Mouse (Mus musculus): Measurements from ENCODE around the gene Fry.

Gene Fry

GRCm38 (mm10) chr5:150464721-150465120, 346.3 kb downstream of the Fry start:
- 55% methylated on average over 3 of the region's 3 CpGs for WGBS

DNA sequence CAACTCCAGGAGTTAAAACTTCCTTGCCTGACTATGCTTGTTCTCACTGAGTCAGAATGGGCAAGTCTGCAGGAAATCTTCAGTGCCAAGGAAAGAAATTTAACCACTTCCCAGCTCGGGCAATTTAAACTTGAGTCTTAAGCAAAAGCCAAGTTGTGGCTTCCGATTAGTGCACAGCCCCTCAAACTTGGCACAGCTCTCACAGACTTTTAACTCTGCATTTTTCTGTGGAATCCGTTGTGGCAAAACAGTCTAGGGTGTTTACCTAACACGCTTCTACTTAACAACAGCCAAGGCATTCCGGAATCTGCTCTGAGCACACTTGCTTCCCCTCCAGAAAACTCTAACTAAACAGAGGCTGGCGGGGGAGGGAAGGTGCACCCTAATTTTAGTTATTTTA, 346.8 kb downstream of the Fry start:
- WGBS: 46% methylated on average over 6 of the region's 6 CpGs

GRCm38 (mm10) chr5:150466132-150466531, 347.7 kb downstream of the Fry start:
- WGBS: 39% methylated on average over 12 of the region's 12 CpGs

- 70% methylated on average over 6 of the region's 6 CpGs for WGBS
Measured at GRCm38 (mm10) chr5:150468431-150468830, 350.0 kb downstream of the Fry start.

GRCm38 (mm10) chr5:150477364-150477763, 358.9 kb downstream of the Fry start:
- 82% methylated on average over 4 of the region's 4 CpGs for WGBS

DNA sequence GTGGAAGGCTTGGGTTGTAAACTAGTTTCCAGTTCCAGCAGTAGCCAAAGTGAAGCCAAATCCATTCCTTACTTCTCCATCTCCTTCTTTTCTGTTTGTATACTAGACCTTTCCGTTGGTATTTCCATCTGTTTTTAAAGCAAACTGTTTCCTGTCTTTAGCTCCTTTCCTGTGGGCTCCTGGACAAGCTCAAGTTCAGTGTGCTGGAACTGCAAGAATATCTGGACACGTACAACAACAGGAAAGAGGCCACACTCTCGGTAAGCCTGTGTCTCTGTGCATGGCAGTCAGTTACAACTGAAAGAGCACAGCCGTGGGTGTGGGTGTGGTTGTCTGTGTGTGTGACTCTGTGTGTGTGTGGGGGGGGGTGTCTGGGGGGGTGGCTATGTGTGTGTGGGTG, 360.2 kb downstream of the Fry start:
- 58% methylated on average over 4 of the region's 4 CpGs for WGBS

DNA sequence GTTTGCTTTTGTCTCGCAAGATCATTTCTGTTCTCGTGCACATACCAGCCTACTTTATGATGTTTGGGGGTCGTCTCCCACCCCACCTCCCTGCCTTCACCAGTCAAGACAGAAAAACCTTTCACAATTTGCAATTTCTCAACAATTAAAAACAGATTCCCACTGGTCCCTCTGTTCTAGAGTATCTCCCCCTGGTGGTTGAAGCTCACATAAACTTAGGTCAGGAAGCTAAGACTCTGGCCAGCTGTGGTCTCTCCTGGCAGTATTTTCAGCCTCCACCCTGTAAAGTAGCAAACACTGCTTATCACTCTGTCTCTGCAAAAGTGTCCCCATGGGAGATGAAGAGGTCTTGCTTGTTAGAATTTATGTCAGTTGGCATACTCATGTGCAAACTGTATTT, 366.8 kb downstream of the Fry start:
- 69% methylated on average over 3 of the region's 3 CpGs for WGBS

DNA sequence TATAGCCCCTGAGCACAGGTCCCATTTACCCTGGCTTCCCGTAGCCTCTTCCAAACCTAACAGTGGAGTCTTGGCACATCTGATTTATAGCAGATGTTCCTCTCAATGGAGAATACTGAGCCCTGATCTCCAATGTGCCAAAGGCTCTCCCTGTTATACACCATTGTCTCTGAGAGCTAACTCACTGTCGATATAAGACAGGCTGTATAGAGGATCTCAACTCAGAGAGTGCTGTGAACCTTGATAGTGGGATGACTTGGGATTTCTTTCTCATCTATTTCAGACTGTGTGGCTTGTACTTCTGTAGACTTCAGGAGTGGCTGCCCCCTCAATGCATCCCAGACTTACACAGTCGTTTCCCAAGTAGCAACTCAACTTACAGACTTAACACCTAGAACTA, 371.8 kb downstream of the Fry start:
- 62% methylated on average over 3 of the region's 3 CpGs for WGBS

DNA sequence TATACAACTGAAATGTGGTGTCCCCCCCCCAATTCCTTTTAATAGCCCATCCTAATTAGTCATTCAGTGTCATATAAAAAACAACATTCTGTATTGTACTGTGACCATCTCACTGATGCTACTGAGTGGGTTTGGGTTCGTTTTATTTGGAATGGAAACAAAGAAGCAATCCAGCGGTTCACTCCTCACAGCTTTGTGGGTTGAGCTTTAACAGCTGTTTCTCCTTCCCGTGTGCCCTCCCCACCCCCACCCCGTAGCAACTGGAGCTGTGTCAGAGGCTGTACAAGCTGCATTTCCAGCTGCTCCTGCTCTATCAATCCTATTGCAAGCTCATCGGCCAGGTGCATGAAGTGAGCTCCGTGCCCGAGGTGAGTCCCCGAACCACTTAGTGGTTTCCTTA, 372.4 kb downstream of the Fry start:
- WGBS: 71% methylated on average over 8 of the region's 8 CpGs

- 94% methylated on average over 4 of the region's 4 CpGs for WGBS
Measured at GRCm38 (mm10) chr5:150491573-150492173, 373.2 kb downstream of the Fry start.

DNA sequence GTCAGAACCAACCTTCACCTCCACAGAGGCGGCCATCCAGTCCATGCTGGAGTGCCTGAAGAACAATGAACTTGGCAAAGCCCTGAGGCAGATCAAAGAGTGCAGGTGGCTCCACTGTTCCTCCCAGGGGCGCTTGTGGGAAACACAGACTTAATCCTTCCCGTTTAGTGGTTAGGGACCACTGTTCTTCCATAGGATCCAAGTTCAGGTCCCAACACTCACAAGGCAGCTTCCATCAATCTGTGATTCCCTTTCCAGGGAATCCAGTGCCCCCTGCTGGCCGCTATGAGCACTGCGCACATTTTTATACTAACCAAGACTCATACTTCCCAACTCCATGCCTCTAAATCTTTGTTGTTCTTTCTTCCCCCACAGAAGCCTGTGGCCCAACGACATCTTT, 377.3 kb downstream of the Fry start:
- 45% methylated on average over 6 of the region's 6 CpGs for WGBS

DNA sequence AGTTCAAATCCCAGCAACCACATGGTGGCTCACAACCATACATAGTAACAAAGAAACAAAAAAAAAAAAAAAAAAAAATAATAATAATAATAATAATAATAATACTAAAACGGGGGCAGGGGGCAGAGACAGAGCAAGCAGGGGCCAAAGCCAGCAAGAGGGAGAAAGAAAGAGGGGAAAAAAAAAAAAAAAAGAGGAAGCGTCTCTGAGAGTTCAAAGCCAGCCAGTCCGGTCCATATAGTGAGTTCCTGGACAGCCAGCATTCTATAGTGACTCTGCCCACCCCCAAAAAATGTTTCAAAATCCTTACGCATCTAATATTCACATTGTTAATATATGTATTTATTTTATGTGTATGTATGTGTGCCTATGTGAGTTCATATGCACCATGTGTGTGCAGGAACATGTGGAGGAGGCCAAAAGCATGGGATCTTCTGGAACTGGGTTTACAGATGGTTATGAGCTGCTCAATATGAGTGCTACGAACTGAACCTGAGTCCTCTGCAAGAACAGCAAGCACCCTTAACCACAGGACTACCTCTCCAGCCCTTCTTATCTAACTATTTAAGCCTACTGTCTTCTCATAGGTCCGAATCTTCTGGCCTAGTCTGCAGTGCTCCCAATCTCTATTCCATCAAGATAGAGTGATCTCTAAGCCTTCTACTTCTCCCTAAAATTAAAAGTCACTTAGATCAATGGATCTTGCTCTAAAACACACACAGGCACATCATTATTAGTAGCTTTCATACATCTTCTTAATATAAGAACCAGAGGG, 392.2 kb downstream of the Fry start:
- WGBS: 85% methylated on average over 6 of the region's 6 CpGs

DNA sequence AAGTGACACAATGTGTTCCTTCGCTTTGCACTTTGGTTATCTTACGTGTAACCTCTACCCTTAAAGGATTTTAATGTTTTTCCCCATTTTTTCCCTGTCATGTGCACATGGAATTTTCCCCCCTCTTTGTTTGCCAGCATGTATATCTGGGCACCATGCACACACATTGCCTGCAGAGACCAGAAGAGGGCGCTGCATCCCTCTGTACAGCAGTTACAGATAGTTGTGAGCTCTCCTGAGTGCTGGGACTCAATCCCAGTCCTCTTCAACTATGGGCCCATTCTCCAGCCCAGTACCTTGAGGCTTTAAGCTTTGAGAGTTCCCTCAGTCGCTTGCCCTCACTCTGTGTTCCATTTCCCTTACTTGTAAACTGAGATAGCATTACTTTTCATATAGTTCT, 394.8 kb downstream of the Fry start:
- 85% methylated on average over 4 of the region's 4 CpGs for WGBS

- WGBS: 73% methylated on average over 1 of the region's 1 CpGs
Measured at GRCm38 (mm10) chr5:150514027-150514426, 395.6 kb downstream of the Fry start.

GRCm38 (mm10) chr5:150518064-150518463, 399.6 kb downstream of the Fry start, which contains the start of gene Zar1l:
Gene Zar1l (minus strand): TSS chr5:150518164.
- WGBS: 41% methylated on average over 4 of the region's 4 CpGs

GRCm38 (mm10) chr5:150519551-150519950, 401.1 kb downstream of the Fry start:
- WGBS: 100% methylated on average over 1 of the region's 1 CpGs

DNA sequence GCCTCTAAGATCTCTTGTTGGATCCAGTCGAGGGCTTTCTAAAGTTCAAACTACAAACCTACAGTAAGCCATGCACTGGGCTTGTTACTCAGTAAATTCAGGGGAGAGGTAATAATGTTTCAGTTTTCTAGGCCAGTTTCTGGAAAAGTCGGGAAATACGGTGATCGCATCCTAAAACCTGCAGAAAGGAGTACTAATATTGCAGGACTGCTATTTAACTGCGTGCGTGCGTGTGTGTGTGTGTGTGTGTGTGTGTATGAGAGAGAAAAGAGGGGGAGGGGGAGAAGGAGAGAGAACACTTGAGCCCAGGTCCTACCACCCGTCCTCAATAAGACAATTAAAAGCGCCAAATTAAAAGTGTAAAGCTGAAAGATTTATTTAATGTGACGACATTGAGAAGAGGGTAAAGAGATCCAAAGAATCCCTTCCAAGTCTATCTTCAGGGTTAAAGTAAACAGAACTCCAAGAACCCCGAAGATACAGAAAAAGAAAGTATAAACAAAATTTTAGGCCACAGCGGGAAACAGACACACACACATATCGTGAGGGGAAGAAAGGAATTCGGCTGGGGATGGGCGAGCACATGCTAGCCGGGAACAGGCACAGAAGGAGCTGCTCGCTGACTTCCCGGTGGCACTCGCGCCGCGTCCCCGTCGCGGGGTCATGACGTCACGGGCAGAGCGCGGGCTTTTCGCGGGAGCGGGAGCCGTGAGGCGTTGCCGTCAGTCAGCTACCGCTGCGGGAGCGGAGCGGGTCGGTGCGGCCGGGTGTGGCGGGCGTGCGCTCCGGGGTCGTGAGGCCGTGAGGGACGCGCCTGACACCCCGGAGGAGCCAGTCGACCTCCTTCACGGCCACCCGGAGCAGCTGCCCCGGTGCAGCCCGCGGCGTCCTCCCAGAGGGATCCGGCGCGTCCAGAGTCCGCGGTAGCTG, 403.8 kb downstream of the Fry start, which contains the start of gene Brca2:
Brca2 (plus strand) TSS at position 694 of the 930 bp plus-strand sequence.
- 4% methylated on average over 63 of the region's 63 CpGs for WGBS

GRCm38 (mm10) chr5:150522867-150523234, 404.4 kb downstream of the Fry start:
- WGBS: 2% methylated on average over 11 of the region's 11 CpGs

GRCm38 (mm10) chr5:150525239-150525638, 406.8 kb downstream of the Fry start:
- WGBS: 85% methylated on average over 2 of the region's 2 CpGs

GRCm38 (mm10) chr5:150541302-150541701, 422.9 kb downstream of the Fry start:
- 97% methylated on average over 1 of the region's 1 CpGs for WGBS

GRCm38 (mm10) chr5:150543184-150543583, 424.7 kb downstream of the Fry start:
- 64% methylated on average over 2 of the region's 2 CpGs for WGBS

Measured in cerebral cortex, adult 2 months (tissue).